Mouse (Mus musculus) small intestine, adult 2 months (tissue): ENCODE data around the gene Abcf2.

ENCODE experiments used
- CTCF ChIP-seq: fragments of 200-500 bp; IDR thresholded peaks from 2 replicates; pipeline ENCODE4 v1.5.1; 2012; ENCODE audit warnings: low read depth, mild to moderate bottlenecking, control low read depth, inconsistent platforms, low read length, moderate library complexity, mixed read lengths; ENCODE audit not compliant: insufficient replicate concordance, insufficient read length; ENCODE audit errors: extremely low read depth
- POLR2A ChIP-seq: fragments of 200-500 bp; IDR thresholded peaks from 2 replicates; pipeline ENCODE4 v1.6.1; 2012; ENCODE audit warnings: low read depth, mild to moderate bottlenecking, control low read depth, inconsistent platforms, low read length, moderate library complexity

DNA sequence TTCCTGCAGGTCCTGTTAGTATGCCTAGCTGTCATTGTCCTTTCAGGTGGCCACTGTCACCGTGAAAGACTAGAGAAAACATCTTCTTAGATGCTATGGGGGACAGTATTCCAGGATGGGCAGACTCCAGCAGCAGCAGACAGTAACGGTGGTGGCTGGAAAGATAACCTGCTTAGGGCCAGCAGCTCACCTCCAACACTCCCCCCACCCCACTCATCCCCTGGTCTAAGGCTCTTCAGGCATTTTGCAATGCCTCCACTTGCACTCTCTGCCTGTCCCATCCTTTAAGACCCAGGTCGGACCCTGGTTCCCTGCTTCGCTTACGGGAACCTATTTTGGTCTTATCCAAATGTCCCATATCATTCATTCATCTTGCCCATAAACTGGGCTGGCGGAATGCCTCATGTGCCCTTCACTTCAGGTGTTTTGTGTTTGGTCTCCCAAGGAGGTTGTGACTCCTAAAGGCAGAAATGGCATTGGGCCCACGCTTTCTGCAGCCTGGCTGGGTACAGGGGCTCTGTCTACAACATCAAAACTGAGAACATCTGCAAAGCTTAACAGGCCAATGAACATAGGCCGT lies 26.3 kb upstream of the Abcf2 start:
- no peak for TF ChIP-seq CTCF
- TF ChIP-seq POLR2A: no peak
